Mouse (Mus musculus) lung, adult 2 months (tissue): ENCODE results near the gene Tgfa. TPM values are rescaled to one million over a fixed set of nuclear protein-coding genes. Genes with fewer than 3 reads are reported as not detected.

Experiments
- DNase-seq: peaks from one replicate; pipeline ENCODE4 v3.0.0; 2022
- H3K4me1 ChIP-seq: fragments of 200-500 bp; 2 replicates; pipeline ENCODE4 v1.6.1; 2011; ENCODE audit warnings: low read length; ENCODE audit not compliant: control insufficient read depth, insufficient read depth
- H3K4me3 ChIP-seq: fragments of 200-500 bp; replicated peaks from 2 replicates; pipeline ENCODE3; 2011; ENCODE audit warnings: low read depth, mild to moderate bottlenecking, control low read depth, low read length; ENCODE audit errors: extremely low read depth
- CTCF ChIP-seq: fragments of 200-500 bp; IDR thresholded peaks from 2 replicates; pipeline ENCODE4 v1.5.1; 2011; ENCODE audit warnings: mild to moderate bottlenecking, low read length, control low read depth; ENCODE audit not compliant: insufficient read depth
- POLR2A ChIP-seq: fragments of 200-500 bp; IDR thresholded peaks from 2 replicates; pipeline ENCODE4 v1.6.1; 2011; ENCODE audit warnings: low read depth, mild to moderate bottlenecking, control low read depth, low read length, borderline replicate concordance; ENCODE audit errors: extremely low read depth
- WGBS: fragments of 180-500 bp; shearing (Covaris S2); methylation state at CpG from one replicate; pipeline ENCODE4 v1.1.7; 2018; 5-methylcytosine and 5-hydroxymethylcytosine counted together
- polyA plus RNA-seq: library from polyadenylated mRNA; depleted of rRNA; stranded (reverse); fragments of >200 nt; gene quantifications from 2 replicates; pipeline ENCODE4 v1.2.3, GENCODE M21; 2012; rRNA removed

Tgfa gene
- 8.2 and 11.2 TPM in 2 replicates for polyA plus RNA-seq

DNA sequence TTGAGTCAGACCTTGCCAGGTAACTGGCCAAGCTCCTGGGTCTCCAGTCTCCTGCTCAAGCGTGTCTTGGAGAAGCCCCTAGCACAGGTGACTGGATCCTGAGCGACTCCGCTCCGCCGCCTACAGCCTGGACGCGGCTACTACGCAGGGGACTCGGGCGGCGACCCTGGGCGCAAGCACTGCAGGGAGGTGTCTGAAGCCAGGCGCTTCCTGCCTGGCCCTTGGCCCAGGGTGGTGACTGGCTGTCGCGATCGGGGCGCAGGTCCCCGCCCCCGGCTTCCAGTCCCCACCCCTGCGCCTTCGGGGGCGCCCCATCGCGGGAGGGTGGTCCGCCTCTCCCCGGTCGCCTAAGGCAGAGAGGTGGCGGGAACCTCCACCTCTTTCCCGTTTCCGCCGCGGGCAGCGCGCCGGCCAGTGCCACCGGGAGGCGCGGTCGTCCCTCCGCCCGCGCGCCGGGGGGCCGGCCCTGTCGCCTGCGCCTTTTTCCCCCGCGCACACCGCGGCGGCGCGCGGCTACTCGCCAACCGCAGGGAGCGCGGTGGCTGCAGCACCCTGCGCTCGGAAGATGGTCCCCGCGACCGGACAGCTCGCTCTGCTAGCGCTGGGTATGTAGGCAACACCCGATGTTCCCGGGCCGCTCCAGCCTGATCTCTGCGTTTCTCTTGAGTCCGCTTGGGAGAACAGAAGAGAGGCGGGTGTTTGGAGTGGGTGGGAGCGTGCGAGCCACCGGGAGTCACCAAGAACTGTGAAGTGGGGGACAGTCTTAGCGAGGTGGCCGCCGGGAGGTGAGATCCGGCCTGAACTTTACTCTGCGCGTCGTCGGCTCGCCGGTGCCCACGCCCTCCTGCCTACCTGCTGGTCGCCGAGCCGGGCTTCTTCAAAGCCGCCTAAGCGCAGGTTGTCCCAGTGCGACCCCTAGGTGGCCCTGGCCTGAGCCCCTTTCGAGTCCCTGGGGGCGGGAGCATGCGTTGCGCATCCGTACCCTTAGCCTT is at the start of gene Tgfa:
TSS of gene Tgfa (plus strand) at position 283 of the 992 bp plus-strand sequence.
- H3K4me1 ChIP-seq: no peaks in the 10 kb centered on the region
- peak within 1 kb of the TSS; percentile 65 for H3K4me3 ChIP-seq
- under 1% methylated on average over 97 of the region's 97 CpGs for WGBS
- DNase-seq: peak; percentile 77
- TF ChIP-seq CTCF: peak; percentile 39
- TF ChIP-seq POLR2A: no peak

DNA sequence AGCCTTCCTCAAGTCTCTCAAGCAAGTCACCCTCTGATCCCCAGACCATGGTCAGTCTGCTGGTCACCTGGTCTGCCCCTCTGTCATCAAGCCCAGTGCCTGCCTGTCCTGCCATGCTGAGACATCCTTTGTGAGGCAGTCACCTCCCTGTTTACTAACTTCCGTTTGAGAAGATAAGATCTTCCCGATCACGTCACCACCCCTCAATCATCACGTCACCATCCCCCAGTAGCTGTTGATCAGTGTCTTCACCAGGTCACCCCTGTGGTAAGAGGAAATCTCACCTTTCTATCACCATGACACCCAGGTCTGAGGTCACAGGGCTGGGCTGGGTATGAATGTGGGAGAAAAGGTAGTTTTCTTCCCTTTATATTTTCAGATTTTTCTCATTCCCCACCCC is 46.5 kb upstream of the Tgfa start:
- Histone ChIP-seq H3K4me1 (no peaks in the 10 kb centered on the region), H3K4me3 (no peak overlapping the region)
- DNase-seq: no peak
- no peak for TF ChIP-seq POLR2A
- no peak for TF ChIP-seq CTCF
- WGBS: 20% methylated on average over 4 of the region's 4 CpGs

DNA sequence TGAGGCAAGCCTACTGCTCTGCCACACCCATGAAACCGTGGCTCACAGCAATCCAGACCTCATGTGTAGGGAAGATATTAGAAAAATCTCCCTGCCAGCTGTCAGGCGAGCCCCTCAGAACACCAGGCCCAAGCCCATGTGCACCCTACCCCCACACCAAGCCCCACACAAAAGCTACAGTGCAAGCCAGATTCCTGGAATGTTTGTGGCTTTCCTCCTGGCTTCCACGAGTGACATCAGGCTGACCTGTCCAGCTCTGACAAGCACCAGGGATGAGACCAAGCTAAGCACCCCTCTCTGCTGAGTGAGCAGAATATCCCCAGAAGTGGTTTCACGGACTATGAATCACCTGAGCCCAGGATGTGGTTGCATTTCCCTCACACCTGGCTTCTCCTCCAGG is 46.0 kb upstream of the Tgfa start:
- Histone ChIP-seq H3K4me1 (no peaks in the 10 kb centered on the region), H3K4me3 (no peak overlapping the region)
- no peak for DNase-seq
- TF ChIP-seq CTCF (no peak), POLR2A (no peak)
- WGBS: 43% methylated on average over 4 of the region's 4 CpGs

DNA sequence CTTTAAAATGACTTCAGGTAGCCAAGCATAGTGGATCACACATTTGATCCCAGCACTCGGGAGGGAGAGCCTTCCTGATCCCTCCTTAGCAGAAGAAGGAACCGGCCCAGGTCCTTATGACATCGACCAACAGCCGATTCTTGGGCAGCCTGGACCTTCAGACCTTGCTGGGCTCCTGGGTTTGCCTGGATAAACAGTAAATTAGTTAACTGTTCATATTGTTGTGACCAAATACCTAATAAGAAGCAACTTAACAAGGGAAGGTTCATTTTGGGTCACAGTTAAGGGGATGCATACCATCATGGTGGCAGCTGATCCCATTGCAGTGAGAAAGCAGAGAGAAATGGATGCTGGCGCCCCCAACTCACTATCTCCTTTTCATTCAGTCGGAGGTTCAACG is 42.3 kb upstream of the Tgfa start:
- 86% methylated on average over 7 of the region's 7 CpGs for WGBS
- Histone ChIP-seq H3K4me1 (no peaks in the 10 kb centered on the region; the same call in 1 of the 2 replicates), H3K4me3 (no peak overlapping the region)
- TF ChIP-seq CTCF (no peak), POLR2A (no peak)
- no peak for DNase-seq

DNA sequence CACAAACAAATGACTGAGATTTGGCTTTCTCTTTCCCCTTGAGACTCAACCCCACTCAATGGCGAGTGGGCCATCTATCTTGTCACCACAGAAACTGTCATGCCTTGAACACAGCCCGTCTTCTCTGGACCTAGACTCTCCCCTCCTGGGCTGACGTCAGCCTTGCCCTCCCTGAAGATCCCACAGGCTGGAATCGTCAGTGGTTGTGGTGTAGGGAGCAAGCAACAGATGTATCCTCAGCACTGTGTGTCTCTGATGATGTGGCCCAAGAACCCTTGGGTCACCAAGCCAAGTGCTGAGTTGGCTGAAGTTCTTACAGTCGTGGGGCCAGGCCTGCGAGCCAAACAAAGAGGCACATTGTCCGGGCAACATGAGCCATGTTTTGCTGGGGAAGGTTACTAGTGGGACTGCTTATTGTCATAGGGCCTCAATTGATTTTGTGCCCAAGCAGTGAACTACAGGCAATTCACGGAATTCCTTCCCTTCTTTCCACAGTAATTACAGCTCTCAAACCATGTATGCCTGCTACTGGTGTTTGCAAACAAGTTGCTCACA is 41.5 kb upstream of the Tgfa start:
- WGBS: 65% methylated on average over 8 of the region's 8 CpGs
- no peak for DNase-seq
- Histone ChIP-seq H3K4me3 (no peak overlapping the region), H3K4me1 (no peaks in the 10 kb centered on the region; the same call in 1 of the 2 replicates)
- TF ChIP-seq POLR2A (no peak), CTCF (no peak)

DNA sequence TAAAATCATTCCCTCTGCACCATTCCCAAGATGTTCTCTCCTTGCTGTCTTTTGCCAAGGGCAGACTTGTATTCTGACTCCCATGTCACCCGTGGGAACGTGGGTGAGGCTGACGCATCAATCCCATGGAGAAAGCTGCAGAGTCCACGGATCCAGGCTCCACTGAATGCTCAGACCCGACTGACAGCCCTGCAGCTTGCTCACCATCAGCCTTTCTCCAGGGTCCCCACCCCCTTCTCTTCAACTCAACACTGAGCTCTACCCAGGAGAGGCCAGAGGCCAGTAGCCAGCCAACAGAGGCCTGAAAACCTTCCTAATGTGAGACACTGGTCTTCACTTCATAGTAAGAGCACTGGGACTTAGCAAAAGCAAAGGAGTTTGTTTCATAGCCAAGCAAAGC is 41.0 kb upstream of the Tgfa start:
- WGBS: 74% methylated on average over 5 of the region's 5 CpGs
- no peak for TF ChIP-seq CTCF
- no peak for TF ChIP-seq POLR2A
- Histone ChIP-seq H3K4me1 (no peaks in the 10 kb centered on the region; the same call in 1 of the 2 replicates), H3K4me3 (no peak overlapping the region)
- DNase-seq: no peak

DNA sequence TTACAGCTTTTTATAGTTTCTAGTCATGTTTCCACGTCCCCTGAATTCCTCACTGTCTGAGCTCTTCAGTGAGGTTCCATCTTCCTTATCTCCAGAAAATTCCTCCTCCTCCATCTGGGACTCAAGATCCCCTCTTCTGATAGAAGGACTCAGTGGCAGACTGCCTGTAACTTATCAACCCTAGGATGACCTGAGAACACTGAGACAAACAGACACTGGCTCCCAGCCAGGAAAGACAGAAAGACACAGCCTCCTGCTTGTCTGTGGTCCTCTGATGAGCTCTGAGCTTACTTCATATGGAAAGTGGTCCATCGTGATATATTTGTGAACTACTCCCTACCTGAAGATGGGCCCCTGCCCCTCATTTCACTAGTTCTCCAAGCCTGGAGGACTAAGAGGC is 40.5 kb upstream of the Tgfa start:
- Histone ChIP-seq H3K4me1 (no peaks in the 10 kb centered on the region; the same call in 1 of the 2 replicates), H3K4me3 (no peak overlapping the region)
- DNase-seq: no peak
- no peak for TF ChIP-seq POLR2A
- TF ChIP-seq CTCF: no peak
- 48% methylated on average over 2 of the region's 2 CpGs for WGBS

DNA sequence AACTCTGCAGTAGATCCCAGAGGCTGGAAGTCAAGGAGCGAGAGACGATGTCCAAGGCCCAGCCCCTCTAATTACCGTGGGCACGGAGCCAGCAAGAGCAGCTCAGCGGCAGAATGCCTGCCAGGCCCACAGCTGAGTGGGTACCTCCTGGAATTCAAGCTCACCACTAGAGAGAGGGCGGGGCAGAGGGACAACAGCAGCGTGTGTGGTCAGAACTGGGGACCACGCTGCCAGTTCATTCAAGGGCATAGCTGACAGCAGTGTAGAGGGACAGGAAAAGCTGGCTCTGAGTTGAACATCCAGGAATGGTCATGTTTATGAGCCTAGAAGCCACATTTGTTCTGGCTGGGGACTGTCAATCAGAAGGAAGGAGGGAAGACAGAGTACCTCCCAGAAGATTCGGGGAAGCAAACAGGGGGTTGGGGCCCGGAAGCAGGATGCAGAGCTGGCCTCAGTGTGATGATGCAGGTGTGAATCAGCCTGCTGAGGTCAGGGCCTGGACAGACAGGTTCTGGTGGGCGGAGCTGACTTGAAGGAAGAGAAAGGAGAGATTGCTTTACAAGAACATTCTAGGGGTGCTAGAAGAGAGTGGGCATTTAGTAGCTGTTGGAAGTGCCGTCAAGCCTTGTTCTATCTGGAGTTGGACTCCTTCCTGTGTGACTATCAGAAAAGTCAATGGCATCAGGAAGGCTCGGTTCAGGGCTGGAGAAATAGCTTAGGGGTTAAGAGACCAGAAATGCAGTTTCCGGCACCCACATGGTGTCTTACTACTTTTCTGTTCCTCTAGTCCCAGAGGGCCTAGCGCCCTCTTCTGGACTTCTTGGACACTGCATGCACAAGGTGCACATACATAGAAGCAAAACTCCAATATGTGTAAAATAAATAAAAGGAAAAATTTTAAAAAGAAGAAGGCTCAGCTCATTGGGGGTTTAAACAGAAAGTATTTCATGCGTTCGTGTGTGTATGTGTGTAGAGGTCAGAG is 37.5 kb upstream of the Tgfa start:
- no peak for TF ChIP-seq POLR2A
- TF ChIP-seq CTCF: no peak
- 49% methylated on average over 17 of the region's 17 CpGs for WGBS
- H3K4me1 ChIP-seq: no peaks in the 10 kb centered on the region; the same call in 1 of the 2 replicates
- H3K4me3 ChIP-seq: no peak overlapping the region
- DNase-seq: peak; percentile 53

DNA sequence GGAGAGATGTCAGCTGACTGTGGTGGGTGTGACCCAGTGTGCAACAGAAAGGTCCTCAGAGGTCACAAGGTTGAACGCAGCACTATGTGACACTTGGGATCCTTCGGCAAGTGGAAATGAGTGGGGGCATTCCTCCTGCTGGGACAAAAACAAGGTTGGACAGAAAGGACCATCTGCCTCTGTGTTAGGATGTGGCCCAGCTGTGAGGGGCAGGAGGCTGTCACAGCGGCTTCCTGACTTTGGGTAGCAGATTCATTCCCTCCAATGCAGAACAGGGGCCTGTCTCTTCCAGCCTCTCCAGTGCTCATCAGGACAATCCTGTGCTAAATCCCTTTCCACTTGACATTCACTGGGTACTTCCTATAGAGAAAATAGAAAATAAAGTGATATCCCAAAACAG is 34.1 kb upstream of the Tgfa start:
- no peak for DNase-seq
- no peaks in the 10 kb centered on the region; the same call in 1 of the 2 replicates for H3K4me1 ChIP-seq
- WGBS: 70% methylated on average over 3 of the region's 3 CpGs
- no peak overlapping the region for H3K4me3 ChIP-seq
- TF ChIP-seq POLR2A: no peak
- TF ChIP-seq CTCF: no peak
